Mouse (Mus musculus) erythroblast, embryonic 14.5 days (primary cell): ENCODE results near the gene Gm21992.

Experiments used
- GATA1 ChIP-seq: IDR thresholded peaks from 2 replicates; pipeline ENCODE4 v1.6.1; 2012; ENCODE audit warnings: low read length, inconsistent platforms, mixed read lengths
- TAL1 ChIP-seq: IDR thresholded peaks from 3 replicates; pipeline ENCODE4 v1.6.1; 2012; ENCODE audit warnings: low read length, inconsistent platforms, mixed read lengths

GRCm38 (mm10) chr19:4729186-4729585 lies 82.2 kb downstream of the Gm21992 start:
- TF ChIP-seq GATA1 (no peak), TAL1 (no peak)
